Mouse (Mus musculus): Measurements from ENCODE around the gene Fam240a.

The Fam240a gene

GRCm38 (mm10) chr9:110916786-110917185 lies at the start of gene Fam240a:
Gene Fam240a, minus strand, starts transcription at chr9:110916861.
- no peak for DNase-seq

- DNase-seq = no peak
These were observed 49.2 kb upstream of the Fam240a start for GRCm38 (mm10) chr9:110965910-110966231.

- DNase-seq = no peak
These were observed 48.6 kb upstream of the Fam240a start for GRCm38 (mm10) chr9:110965062-110965909.

- DNase-seq = no peak
These were observed 47.0 kb upstream of the Fam240a start for GRCm38 (mm10) chr9:110963566-110964115.

GRCm38 (mm10) chr9:110961386-110961785 lies 44.7 kb upstream of the Fam240a start:
- DNase-seq = no peak

GRCm38 (mm10) chr9:110960230-110961149 lies 43.8 kb upstream of the Fam240a start:
- no peak for DNase-seq

GRCm38 (mm10) chr9:110959669-110960068 lies 43.0 kb upstream of the Fam240a start:
- DNase-seq = no peak

GRCm38 (mm10) chr9:110955962-110956361 lies 39.3 kb upstream of the Fam240a start:
- no peak for DNase-seq

GRCm38 (mm10) chr9:110954681-110955445 lies 38.2 kb upstream of the Fam240a start:
- no peak for DNase-seq

- DNase-seq = peak; percentile 30
These were observed 37.1 kb upstream of the Fam240a start for GRCm38 (mm10) chr9:110953550-110954461.

GRCm38 (mm10) chr9:110952931-110953549 lies 36.4 kb upstream of the Fam240a start:
- DNase-seq = no peak

- DNase-seq = no peak
These were observed 35.7 kb upstream of the Fam240a start for GRCm38 (mm10) chr9:110952398-110952797.

GRCm38 (mm10) chr9:110951866-110952265 lies 35.2 kb upstream of the Fam240a start:
- DNase-seq = no peak

- DNase-seq = no peak
These were observed 34.7 kb upstream of the Fam240a start, which contains the start of gene Lrrc2 for GRCm38 (mm10) chr9:110951397-110951796. Gene Lrrc2, plus strand, starts transcription at chr9:110951545.

- DNase-seq = no peak
These were observed 33.4 kb upstream of the Fam240a start for GRCm38 (mm10) chr9:110950109-110950508.

GRCm38 (mm10) chr9:110948813-110949310 lies 32.2 kb upstream of the Fam240a start:
- DNase-seq = no peak

- no peak for DNase-seq
These were observed 31.2 kb upstream of the Fam240a start for GRCm38 (mm10) chr9:110947900-110948299.

GRCm38 (mm10) chr9:110947261-110947661 lies 30.6 kb upstream of the Fam240a start:
- DNase-seq = no peak

- DNase-seq = no peak
These were observed 29.9 kb upstream of the Fam240a start for GRCm38 (mm10) chr9:110946548-110947044.

- no peak for DNase-seq
These were observed 29.3 kb upstream of the Fam240a start, which contains the start of gene Tdgf1 for GRCm38 (mm10) chr9:110945926-110946325. Gene Tdgf1, minus strand, starts transcription at chr9:110946158.

All from kidney, adult 11 months (tissue).